Mouse (Mus musculus) liver, postnatal 0 days (tissue): ENCODE results near the gene Htatip2.

Experiments
- CTCF ChIP-seq: sonication (generic); IDR thresholded peaks from 2 replicates; pipeline ENCODE4 v1.5.1; 2016; ENCODE audit warnings: antibody characterized with exemption, low read depth
- EP300 ChIP-seq: IDR thresholded peaks from 2 replicates; pipeline ENCODE4 v1.6.1; 2016; ENCODE audit warnings: antibody characterized with exemption, low read depth, mild to moderate bottlenecking

GRCm38 (mm10) chr7:49822028-49822427 lies 63.1 kb downstream of the Htatip2 start:
- TF ChIP-seq CTCF = no peak
- TF ChIP-seq EP300 = no peak
